Mouse (Mus musculus): ENCODE measurements around the gene Ppdpf. TPM values are rescaled to one million over a fixed set of nuclear protein-coding genes. Genes with fewer than 3 reads are reported as not detected.
"Not testable (repeated sequence)": the region's sequence is repeated elsewhere in the genome, so short reads cannot be mapped to it uniquely, and the experiment has no call there.

Ppdpf gene
- polyA plus RNA-seq, 1 experiment: 106 TPM

GRCm38 (mm10) chr2:181159091-181159514, 27.9 kb upstream of the Ppdpf start:
- DNase-seq (ENCODE audit: low read depth): no peak

GRCm38 (mm10) chr2:181159771-181160170, 27.3 kb upstream of the Ppdpf start:
- DNase-seq (ENCODE audit: low read depth): no peak

GRCm38 (mm10) chr2:181160821-181161220, 26.2 kb upstream of the Ppdpf start:
- no peak for DNase-seq (ENCODE audit: low read depth)

- DNase-seq (ENCODE audit: low read depth): no peak
Observed at GRCm38 (mm10) chr2:181166469-181166868, 20.6 kb upstream of the Ppdpf start.

- DNase-seq (ENCODE audit: low read depth): no peak
Observed at GRCm38 (mm10) chr2:181174646-181175045, 12.4 kb upstream of the Ppdpf start.

- no peak for DNase-seq (ENCODE audit: low read depth)
Observed at GRCm38 (mm10) chr2:181178015-181178414, 9.0 kb upstream of the Ppdpf start.

GRCm38 (mm10) chr2:181178471-181178870, 8.6 kb upstream of the Ppdpf start:
- no peak for DNase-seq (ENCODE audit: low read depth)

GRCm38 (mm10) chr2:181180898-181181297, 6.1 kb upstream of the Ppdpf start:
- no peak for DNase-seq (ENCODE audit: low read depth)

- no peak for DNase-seq (ENCODE audit: low read depth)
Observed at GRCm38 (mm10) chr2:181186635-181187034, 412 bp upstream of the Ppdpf start.

GRCm38 (mm10) chr2:181188681-181189080, 1.6 kb downstream of the Ppdpf start:
- DNase-seq (ENCODE audit: low read depth): no peak

- DNase-seq (ENCODE audit: low read depth): no peak
Observed at GRCm38 (mm10) chr2:181189321-181189720, 2.3 kb downstream of the Ppdpf start.

- not testable (repeated sequence) for DNase-seq (ENCODE audit: low read depth)
Observed at GRCm38 (mm10) chr2:181191385-181191784, 4.3 kb downstream of the Ppdpf start.

- DNase-seq (ENCODE audit: low read depth): no peak
Observed at GRCm38 (mm10) chr2:181191936-181192335, 4.9 kb downstream of the Ppdpf start.

- DNase-seq (ENCODE audit: low read depth): no peak
Observed at GRCm38 (mm10) chr2:181193044-181193443, 6.0 kb downstream of the Ppdpf start.

- no peak for DNase-seq (ENCODE audit: low read depth)
Observed at GRCm38 (mm10) chr2:181196628-181197300, 9.7 kb downstream of the Ppdpf start.

GRCm38 (mm10) chr2:181201606-181202005, 14.6 kb downstream of the Ppdpf start:
- no peak for DNase-seq (ENCODE audit: low read depth)

- no peak for DNase-seq (ENCODE audit: low read depth)
Observed at GRCm38 (mm10) chr2:181202422-181202821, 15.4 kb downstream of the Ppdpf start, which contains the start of gene Ptk6. TSS of gene Ptk6 (minus strand) at chr2:181202789.

GRCm38 (mm10) chr2:181202886-181203285, 15.8 kb downstream of the Ppdpf start:
- no peak for DNase-seq (ENCODE audit: low read depth)

- no peak for DNase-seq (ENCODE audit: low read depth)
Observed at GRCm38 (mm10) chr2:181205678-181206077, 18.6 kb downstream of the Ppdpf start.

- no peak for DNase-seq (ENCODE audit: low read depth)
Observed at GRCm38 (mm10) chr2:181206118-181206517, 19.1 kb downstream of the Ppdpf start.

GRCm38 (mm10) chr2:181212389-181213020, 25.5 kb downstream of the Ppdpf start:
- DNase-seq (ENCODE audit: low read depth): no peak

GRCm38 (mm10) chr2:181213021-181213445, 26.0 kb downstream of the Ppdpf start, which contains the start of gene Srms:
TSS of gene Srms (minus strand) at chr2:181213185.
- DNase-seq (ENCODE audit: low read depth): no peak

GRCm38 (mm10) chr2:181216037-181216436, 29.0 kb downstream of the Ppdpf start:
- no peak for DNase-seq (ENCODE audit: low read depth)
